Mouse (Mus musculus) heart, adult 2 months (tissue): ENCODE measurements around the gene Thsd4.

Experiments
- CTCF ChIP-seq: fragments of 200-600 bp; IDR thresholded peaks from 2 replicates; pipeline ENCODE4 v1.8.1; 2022; ENCODE audit warnings: antibody characterized with exemption, mild to moderate bottlenecking, moderate library complexity
- EP300 ChIP-seq: fragments of 200-500 bp; IDR thresholded peaks from 2 replicates; pipeline ENCODE4 v1.6.1; 2011; ENCODE audit warnings: low read depth, low read length, control low read depth; ENCODE audit not compliant: insufficient read depth

- TF ChIP-seq CTCF (no peak), EP300 (no peak)
These were observed 42.0 kb upstream of the Thsd4 start for GRCm38 (mm10) chr9:60563809-60564208.
